Mouse (Mus musculus) kidney, postnatal 0 days (tissue): ENCODE results near the gene Oaz1. TPM values are rescaled to one million over a fixed set of nuclear protein-coding genes. Genes with fewer than 3 reads are reported as not detected.
A peak's percentile ranks its signal among the peaks of the same experiment; 100 is the strongest.

Source experiments
- ATAC-seq: fragments of 200-750 bp; cut with Nextera tagmentation; replicated peaks from 2 replicates; pipeline ENCODE4 v1.8.0; 2017; ENCODE audit warnings: low read depth, moderate number of reproducible peaks, moderate TSS enrichment, moderate library complexity; ENCODE audit not compliant: low FRiP score
- DNase-seq: peaks from one replicate; pipeline ENCODE4 v3.0.0-alpha.2; 2016; ENCODE audit warnings: low spot score
- H3K27ac ChIP-seq: fragments of 300-500 bp; sonication (generic); 2 replicates; pipeline ENCODE4 v1.5.1; 2014; ENCODE audit warnings: mild to moderate bottlenecking
- H3K27me3 ChIP-seq: fragments of 300-500 bp; sonication (generic); 2 replicates; pipeline ENCODE4 v1.6.1; 2014; ENCODE audit warnings: low read length, mixed read lengths; ENCODE audit not compliant: insufficient read depth
- H3K36me3 ChIP-seq: fragments of 300-500 bp; sonication (generic); 2 replicates; pipeline ENCODE4 v1.6.1; 2014; ENCODE audit warnings: low read length, mixed read lengths; ENCODE audit not compliant: insufficient read depth
- H3K4me1 ChIP-seq: fragments of 300-500 bp; sonication (generic); replicated peaks from 2 replicates; pipeline ENCODE4 v1.6.1; 2014; ENCODE audit warnings: antibody characterized with exemption, low read length, mixed read lengths; ENCODE audit not compliant: insufficient read depth
- H3K4me2 ChIP-seq: fragments of 300-500 bp; sonication (generic); 2 replicates; pipeline ENCODE4 v1.6.1; 2014; ENCODE audit warnings: mild to moderate bottlenecking, low read length, moderate library complexity, mixed read lengths
- H3K4me3 ChIP-seq: fragments of 300-500 bp; sonication (generic); replicated peaks from 2 replicates; pipeline ENCODE4 v1.5.1; 2014; ENCODE audit warnings: low read depth, low read length
- H3K9ac ChIP-seq: fragments of 300-500 bp; sonication (generic); 2 replicates; pipeline ENCODE4 v1.6.1; 2014; ENCODE audit warnings: low read depth, low read length
- H3K9me3 ChIP-seq: fragments of 300-500 bp; sonication (generic); replicated peaks from 2 replicates; pipeline ENCODE4 v1.6.1; 2016; ENCODE audit warnings: low read length, inconsistent platforms, mixed read lengths
- CTCF ChIP-seq: IDR thresholded peaks from 2 replicates; pipeline ENCODE4 v1.5.1; 2016; ENCODE audit warnings: antibody characterized with exemption, low read depth, mild to moderate bottlenecking, moderate library complexity
- WGBS: fragments of 180-500 bp; shearing (Covaris S2); extraction: QIAGEN DNeasy Blood & Tissue Kit; methylation state at CpG from one replicate; pipeline ENCODE4 v1.1.7; 2014; 5-methylcytosine and 5-hydroxymethylcytosine counted together
- polyA plus RNA-seq: library from polyadenylated mRNA; unstranded; fragments of >200 nt; fragmentation: Nextera tagmentation; extraction: Ambion mirVana; gene quantifications from 2 replicates; pipeline ENCODE4 v1.2.1, GENCODE M21; 2015

Oaz1 gene
- polyA plus RNA-seq, 1 experiment from 2014 or later = 1,422 TPM

DNA sequence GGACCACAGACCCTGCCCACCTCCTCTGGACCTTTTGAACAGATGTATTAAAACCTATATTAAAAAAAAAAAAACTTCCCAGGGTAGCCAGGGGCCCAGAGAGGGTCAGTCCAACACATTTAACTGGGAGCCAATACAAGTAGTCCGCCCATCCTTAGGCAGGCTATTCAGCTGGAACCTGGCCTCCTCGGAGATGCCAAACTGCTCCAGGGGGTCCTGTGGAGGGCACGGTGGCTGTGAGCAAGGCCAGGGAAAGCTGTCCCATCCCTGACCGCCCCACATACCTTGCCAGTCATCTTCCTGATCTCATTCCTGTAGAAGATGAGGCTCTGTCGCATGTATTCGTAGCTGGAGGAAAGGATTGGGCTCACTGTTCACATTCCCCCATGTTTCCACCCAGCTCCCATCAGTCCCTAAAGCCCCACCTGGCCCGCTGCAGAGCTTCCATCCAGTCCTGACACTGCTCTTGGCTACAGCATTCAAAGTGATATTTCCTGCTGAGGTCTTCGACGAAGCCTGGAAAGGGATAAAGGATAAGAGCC is 30.1 kb upstream of the Oaz1 start:
- Histone ChIP-seq H3K9ac (peak overlapping the region; percentile 97), H3K4me1 (peaks cover 5% of the 10 kb centered on the region), H3K36me3 (peaks cover 40% of the 10 kb centered on the region), H3K4me2 (peak overlapping the region; percentile 92; the same call in 1 of the 2 replicates), H3K9me3 (no peaks in the 10 kb centered on the region), H3K27me3 (no peaks in the 10 kb centered on the region), H3K4me3 (no peak overlapping the region), H3K27ac (no peak overlapping the region)
- ATAC-seq (no peak), DNase-seq (no peak)
- 79% methylated on average over 9 of the region's 9 CpGs for WGBS
- TF ChIP-seq CTCF = no peak

DNA sequence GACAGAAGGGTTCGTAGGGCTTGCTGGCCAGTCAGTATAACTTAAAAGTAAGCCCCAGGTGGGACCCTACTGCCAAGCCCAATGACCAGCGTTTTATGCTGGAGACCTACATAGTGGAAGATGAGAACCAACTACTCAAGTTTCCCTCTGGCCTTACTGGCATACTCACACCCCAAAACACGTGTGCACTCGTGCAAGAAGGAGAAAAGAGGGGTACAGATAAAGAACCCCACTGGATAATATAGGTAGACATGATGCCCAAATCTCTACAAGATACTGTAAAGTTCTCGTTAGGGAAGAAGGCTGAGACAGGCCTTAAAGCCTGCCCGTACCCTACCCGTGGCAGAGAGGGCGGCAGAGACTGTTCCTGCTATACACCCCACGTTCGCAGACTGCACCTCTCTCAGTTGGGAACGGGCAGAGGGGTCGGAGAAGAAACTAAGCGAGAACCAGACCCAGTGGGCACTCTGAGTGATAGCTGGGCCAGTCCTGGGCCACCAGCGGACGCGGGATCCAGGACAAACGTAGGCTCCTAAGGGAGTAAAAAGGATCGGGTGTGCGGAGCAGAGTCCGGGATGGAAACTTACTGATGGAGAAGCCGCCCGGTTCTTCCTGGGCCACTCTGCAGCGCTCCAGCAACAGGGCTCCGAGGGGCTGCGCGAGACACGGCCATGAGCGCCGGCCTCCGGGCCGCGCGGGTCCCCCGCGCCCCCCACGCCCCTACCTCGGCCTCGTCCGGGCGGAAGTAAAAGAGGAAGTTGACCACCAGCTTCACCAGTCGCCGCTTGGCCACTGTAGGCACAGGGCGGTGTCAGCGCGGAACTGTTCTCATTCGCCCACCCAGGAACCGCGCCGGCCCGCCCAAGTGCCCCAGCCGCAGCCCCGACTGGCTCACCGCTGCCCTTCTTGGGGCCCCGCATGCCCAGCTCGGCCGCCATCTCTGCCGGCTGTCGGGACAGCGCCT is 29.0 kb upstream of the Oaz1 start:
- DNase-seq (peak; percentile 84), ATAC-seq (peak; percentile 72)
- H3K27me3 ChIP-seq = no peaks in the 10 kb centered on the region
- peaks cover 5% of the 10 kb centered on the region for H3K4me1 ChIP-seq
- H3K4me2 ChIP-seq = peak overlapping the region; percentile 92
- H3K4me3 ChIP-seq = peak overlapping the region; percentile 89
- peak overlapping the region; percentile 98 for H3K27ac ChIP-seq
- WGBS = 2% methylated on average over 57 of the region's 59 CpGs
- H3K36me3 ChIP-seq = peaks cover 35% of the 10 kb centered on the region
- H3K9ac ChIP-seq = peak overlapping the region; percentile 97
- TF ChIP-seq CTCF = no peak
- H3K9me3 ChIP-seq = no peaks in the 10 kb centered on the region

GRCm38 (mm10) chr10:80798150-80799006 is 28.1 kb upstream of the Oaz1 start, which contains the start of the genes Sf3a2 and Plekhj1:
Gene Sf3a2 (plus strand): TSS chr10:80798198.
Gene Plekhj1 (minus strand): TSS chr10:80798626.
- Histone ChIP-seq H3K4me1 (peaks cover 5% of the 10 kb centered on the region), H3K36me3 (peaks cover 40% of the 10 kb centered on the region), H3K9me3 (no peaks in the 10 kb centered on the region), H3K4me2 (peak within 1 kb of the TSS; percentile 92), H3K9ac (peak within 1 kb of the TSS; percentile 97), H3K27me3 (no peaks in the 10 kb centered on the region), H3K27ac (peak within 1 kb of the TSS; percentile 98), H3K4me3 (peak within 1 kb of the TSS; percentile 89)
- under 1% methylated on average over 102 of the region's 104 CpGs for WGBS
- ATAC-seq (peak; percentile 85), DNase-seq (peak; percentile 99)
- no peak for TF ChIP-seq CTCF

DNA sequence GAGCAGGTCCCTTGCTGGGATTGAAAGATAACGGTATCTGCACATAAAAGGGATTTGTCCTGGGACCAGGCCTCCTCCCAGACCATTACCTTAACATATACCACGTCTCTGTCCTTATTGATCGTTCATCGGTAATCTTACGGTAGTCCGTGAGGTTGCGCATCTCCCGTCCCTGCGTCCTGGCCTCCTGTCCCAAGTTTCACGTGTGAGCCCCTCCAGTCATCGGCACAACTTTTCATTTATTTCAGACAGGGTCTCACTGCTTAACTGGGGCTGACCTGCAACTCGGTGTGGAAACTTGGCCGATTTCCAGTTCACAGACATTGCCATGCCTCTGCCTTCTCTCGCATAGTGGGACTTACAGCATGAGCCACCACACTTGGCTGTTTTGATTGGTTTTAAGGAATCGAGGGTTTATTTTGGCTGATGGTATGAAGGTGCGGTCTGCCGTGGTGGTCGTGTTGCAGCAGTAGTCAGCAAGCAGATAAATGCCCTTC is 27.3 kb upstream of the Oaz1 start:
- H3K4me1 ChIP-seq = peaks cover 5% of the 10 kb centered on the region
- no peak for TF ChIP-seq CTCF
- ATAC-seq (no peak), DNase-seq (no peak)
- peak overlapping the region; percentile 97 for H3K9ac ChIP-seq
- under 1% methylated on average over 18 of the region's 18 CpGs for WGBS
- H3K4me2 ChIP-seq = peak overlapping the region; percentile 92
- H3K4me3 ChIP-seq = peak overlapping the region; percentile 89
- H3K27ac ChIP-seq = peak overlapping the region; percentile 98
- H3K36me3 ChIP-seq = peaks cover 40% of the 10 kb centered on the region
- H3K9me3 ChIP-seq = no peaks in the 10 kb centered on the region
- H3K27me3 ChIP-seq = no peaks in the 10 kb centered on the region

DNA sequence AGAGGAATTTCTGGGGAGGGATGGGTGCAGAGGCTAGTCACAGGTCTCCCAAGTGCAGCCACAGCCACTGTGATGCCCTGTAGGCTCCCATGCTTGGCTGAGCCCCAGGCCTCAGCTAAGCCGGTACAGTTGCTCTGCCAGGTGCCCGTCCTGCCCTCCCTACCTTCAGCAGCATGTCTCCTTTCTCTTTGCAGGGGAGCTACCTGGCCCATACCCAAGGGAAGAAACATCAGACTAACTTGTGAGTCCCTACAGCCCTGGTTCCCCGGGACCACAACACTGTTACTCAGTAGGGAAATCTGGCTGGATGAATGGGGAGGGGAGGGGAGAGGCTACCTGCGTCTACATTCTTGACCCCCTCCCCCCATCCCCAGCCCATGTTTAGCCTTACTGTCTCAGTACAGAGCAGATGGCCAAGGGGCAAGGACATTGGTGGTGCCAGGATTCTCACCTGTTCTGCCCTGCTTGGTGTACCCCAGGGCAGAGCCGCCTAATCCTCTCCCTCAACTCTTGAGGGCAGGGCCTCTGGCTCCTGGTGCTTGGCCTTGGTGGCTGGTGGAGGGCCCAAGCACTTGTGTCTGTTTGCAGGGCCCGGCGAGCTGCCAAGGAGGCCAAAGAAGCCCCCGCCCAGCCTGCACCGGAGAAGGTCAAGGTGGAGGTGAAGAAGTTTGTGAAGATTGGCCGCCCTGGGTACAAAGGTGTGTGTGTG is 24.1 kb upstream of the Oaz1 start:
- 88% methylated on average over 10 of the region's 10 CpGs for WGBS
- Histone ChIP-seq H3K9ac (no peak overlapping the region), H3K4me2 (no peak overlapping the region), H3K27ac (no peak overlapping the region), H3K9me3 (no peaks in the 10 kb centered on the region), H3K4me3 (no peak overlapping the region), H3K27me3 (no peaks in the 10 kb centered on the region), H3K36me3 (peaks cover 33% of the 10 kb centered on the region), H3K4me1 (peaks cover 12% of the 10 kb centered on the region; the same call in 1 of the 2 replicates)
- no peak for ATAC-seq
- no peak for TF ChIP-seq CTCF
- no peak for DNase-seq
